Mouse (Mus musculus) spleen, adult 2 months (tissue): ENCODE measurements around the gene Hecw2. TPM values are rescaled to one million over a fixed set of nuclear protein-coding genes. Genes with fewer than 3 reads are reported as not detected.
A peak's percentile ranks its signal among the peaks of the same experiment; 100 is the strongest.

ENCODE experiments used
- DNase-seq, 2 experiments: peaks; one replicate each; pipeline versions ENCODE4 v3.0.0 to v3.0.0-alpha.2; 2012 to 2021; ENCODE audit warnings: low spot score in 2 of 2, low read depth in 1 of 2
- H3K27ac ChIP-seq: fragments of 200-500 bp; 2 replicates; pipeline ENCODE4 v1.5.1; 2012; ENCODE audit warnings: low read length, inconsistent platforms; ENCODE audit not compliant: insufficient read depth
- H3K27me3 ChIP-seq: fragments of 200-500 bp; 2 replicates; pipeline ENCODE4 v1.6.1; 2012; ENCODE audit warnings: mild to moderate bottlenecking, moderate library complexity, low read length, inconsistent platforms; ENCODE audit not compliant: control insufficient read depth, insufficient read depth
- H3K36me3 ChIP-seq: fragments of 200-500 bp; 2 replicates; pipeline ENCODE4 v1.6.1; 2012; ENCODE audit warnings: mild to moderate bottlenecking, low read length, inconsistent platforms; ENCODE audit not compliant: control insufficient read depth, insufficient read depth
- H3K4me1 ChIP-seq: fragments of 200-500 bp; 2 replicates; pipeline ENCODE4 v1.6.1; 2011; ENCODE audit warnings: inconsistent platforms; ENCODE audit not compliant: control insufficient read depth, insufficient read depth, insufficient read length
- H3K4me3 ChIP-seq: fragments of 200-500 bp; 2 replicates; pipeline ENCODE4 v1.5.1; 2011; ENCODE audit warnings: mild to moderate bottlenecking, inconsistent platforms; ENCODE audit not compliant: insufficient read depth, insufficient read length; ENCODE audit errors: extremely low read depth
- CTCF ChIP-seq: fragments of 200-500 bp; IDR thresholded peaks from 2 replicates; pipeline ENCODE4 v1.5.1; 2011; ENCODE audit warnings: mild to moderate bottlenecking, inconsistent platforms; ENCODE audit not compliant: insufficient read depth, insufficient read length, insufficient replicate concordance; ENCODE audit errors: extremely low read depth
- POLR2A ChIP-seq: fragments of 200-500 bp; IDR thresholded peaks from 2 replicates; pipeline ENCODE4 v1.6.1; 2011; ENCODE audit warnings: low read depth, low read length, inconsistent platforms
- WGBS: fragments of 180-500 bp; shearing (Covaris S2); methylation state at CpG from one replicate; pipeline ENCODE4 v1.1.7; 2018; 5-methylcytosine and 5-hydroxymethylcytosine counted together
- polyA plus RNA-seq: library from polyadenylated mRNA; depleted of rRNA; stranded (reverse); fragments of >200 nt; gene quantifications from 2 replicates; pipeline ENCODE4 v1.2.3, GENCODE M21; 2012

The Hecw2 gene
- polyA plus RNA-seq, 1 experiment: 0.19 TPM

DNA sequence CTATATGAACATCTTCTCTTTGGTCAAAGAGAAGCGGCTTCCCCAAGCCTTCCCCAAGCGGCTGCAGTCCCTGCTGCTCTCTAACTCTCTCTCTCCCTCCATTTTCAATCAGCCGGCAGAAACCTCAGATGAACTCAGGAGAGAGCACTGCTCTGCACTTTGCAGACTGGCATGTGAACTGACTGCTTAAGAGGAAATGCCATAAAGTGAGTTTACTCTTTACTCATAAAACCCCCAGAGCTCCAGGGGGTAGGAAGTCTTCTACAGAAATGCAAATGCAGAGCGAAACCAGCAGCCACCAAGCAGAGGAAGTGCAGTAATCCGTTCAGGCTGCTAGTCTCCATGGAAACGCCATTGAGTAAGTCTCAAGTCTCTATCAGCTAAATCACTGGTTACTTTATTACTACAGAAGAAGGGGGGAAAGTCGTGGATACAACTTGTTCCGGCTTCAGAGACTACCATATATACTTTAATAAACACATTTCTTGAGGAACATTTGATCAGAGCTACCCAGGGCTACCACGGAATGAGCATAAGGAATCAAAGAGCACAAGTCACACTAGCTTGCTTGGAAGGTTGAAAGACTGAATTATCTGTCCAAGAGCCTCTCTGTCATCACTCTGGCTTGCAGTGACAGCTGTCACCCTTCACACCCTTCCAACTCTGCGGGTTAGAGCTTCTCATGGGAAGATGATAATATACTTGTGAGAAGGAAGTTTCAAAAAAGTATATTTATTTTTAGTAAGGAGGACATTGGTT is 371.1 kb downstream of the Hecw2 start:
- Histone ChIP-seq H3K36me3 (no peaks in the 10 kb centered on the region), H3K27me3 (no peaks in the 10 kb centered on the region), H3K4me3 (peak overlapping the region; percentile 51), H3K4me1 (peaks cover 23% of the 10 kb centered on the region), H3K27ac (peak overlapping the region; percentile 99)
- DNase-seq: peak; percentile 73 to 86
- TF ChIP-seq CTCF (no peak), POLR2A (peak; percentile 85)
- WGBS: 5% methylated on average over 10 of the region's 10 CpGs

DNA sequence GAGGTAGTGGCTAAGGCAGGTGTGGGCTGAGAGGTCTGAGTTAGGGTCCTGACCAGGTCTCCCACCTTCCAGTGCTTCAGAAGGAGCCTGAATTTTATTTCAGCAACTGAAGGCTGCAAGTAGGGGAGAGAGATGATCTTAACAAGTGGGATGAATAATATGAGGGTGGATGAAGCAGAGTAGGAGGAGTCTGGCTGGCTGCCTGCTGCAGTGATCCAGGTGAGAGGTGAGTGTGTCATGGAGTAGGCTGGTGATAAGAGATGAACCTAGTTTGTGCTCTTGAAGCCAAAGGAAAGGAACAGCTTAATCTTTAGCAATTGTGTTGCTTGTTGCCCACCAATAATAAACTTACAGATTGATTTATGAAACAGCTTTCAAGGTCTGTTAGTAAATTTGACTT is 373.0 kb downstream of the Hecw2 start:
- Histone ChIP-seq H3K4me3 (no peak overlapping the region), H3K4me1 (peaks cover 28% of the 10 kb centered on the region), H3K27me3 (no peaks in the 10 kb centered on the region), H3K36me3 (no peaks in the 10 kb centered on the region), H3K27ac (peak overlapping the region; percentile 12; the same call in 1 of the 2 replicates)
- TF ChIP-seq CTCF (no peak), POLR2A (no peak)
- no peak for DNase-seq

DNA sequence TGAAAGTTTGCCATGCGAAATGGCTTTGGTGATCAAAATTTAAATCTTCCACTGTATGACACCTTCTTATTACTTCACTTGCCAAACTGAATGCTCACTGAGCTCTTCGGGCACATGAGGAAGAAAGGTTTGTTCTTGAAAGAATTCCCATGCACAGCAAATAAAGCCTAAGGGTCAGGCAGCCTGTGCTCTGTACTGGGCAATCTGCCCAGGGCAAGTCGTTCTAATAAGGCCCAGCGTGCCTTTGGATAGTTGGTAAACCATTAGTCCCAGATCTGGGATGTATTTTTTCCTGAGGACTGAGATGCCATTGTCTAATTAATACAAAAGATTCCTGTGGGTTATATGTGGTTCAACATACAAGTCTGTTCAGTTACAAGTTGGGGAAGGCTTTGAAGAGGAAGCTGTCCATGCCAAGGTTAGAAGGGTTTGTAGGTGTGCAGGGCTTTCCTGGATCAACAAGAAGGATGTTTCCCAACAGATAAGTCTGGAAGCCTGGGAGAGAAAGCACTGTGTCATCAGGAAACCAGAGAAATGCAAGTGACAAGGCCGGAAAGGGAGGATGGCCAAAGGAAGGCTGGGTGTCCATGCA is 374.8 kb downstream of the Hecw2 start:
- no peaks in the 10 kb centered on the region for H3K36me3 ChIP-seq
- H3K4me3 ChIP-seq: no peak overlapping the region
- no peaks in the 10 kb centered on the region for H3K27me3 ChIP-seq
- 81% methylated on average over 5 of the region's 5 CpGs for WGBS
- TF ChIP-seq CTCF: no peak
- TF ChIP-seq POLR2A: no peak
- peak overlapping the region; percentile 38; the same call in 1 of the 2 replicates for H3K27ac ChIP-seq
- DNase-seq: no peak
- peaks cover 24% of the 10 kb centered on the region for H3K4me1 ChIP-seq

DNA sequence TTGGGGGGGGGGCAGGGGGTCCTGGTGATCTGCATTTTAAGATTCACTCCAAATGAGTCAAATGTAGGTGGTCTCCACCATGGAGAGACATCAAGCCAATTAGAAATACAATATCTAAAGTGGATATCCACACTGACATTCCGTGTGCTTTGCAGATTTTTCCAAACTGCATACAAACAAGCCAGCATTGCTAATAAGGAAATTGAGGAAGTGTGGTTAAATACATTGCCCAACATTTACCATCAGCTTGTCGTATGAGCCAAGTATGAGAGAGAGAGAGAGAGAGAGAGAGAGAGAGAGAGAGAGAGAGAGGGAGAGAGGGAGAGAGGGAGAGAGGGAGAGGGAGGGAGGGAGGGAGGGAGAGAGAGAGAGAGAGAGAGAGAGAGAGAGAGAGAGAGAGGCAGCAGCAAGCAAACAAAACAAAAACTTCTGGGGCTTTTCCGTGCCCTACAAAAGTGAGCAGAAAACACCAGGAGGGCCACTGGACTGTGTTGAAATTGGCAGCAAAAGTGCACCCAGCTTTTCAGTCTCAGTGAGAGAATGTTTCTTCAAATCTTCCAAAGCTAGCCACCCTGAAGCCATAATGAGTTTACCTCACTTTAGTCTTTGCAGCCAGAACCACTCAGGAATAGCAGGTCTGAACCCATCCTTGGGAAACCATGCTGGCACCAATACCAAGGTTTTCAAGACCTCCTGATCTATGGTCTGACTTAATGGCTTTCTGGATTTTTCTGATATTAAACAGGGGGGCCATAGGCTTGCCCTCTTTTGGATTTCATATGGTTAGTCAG is 376.7 kb downstream of the Hecw2 start:
- no peak overlapping the region for H3K4me3 ChIP-seq
- TF ChIP-seq POLR2A (no peak), CTCF (no peak)
- no peak overlapping the region for H3K27ac ChIP-seq
- H3K4me1 ChIP-seq: peaks cover 18% of the 10 kb centered on the region
- WGBS: 25% methylated on average over 3 of the region's 3 CpGs
- H3K27me3 ChIP-seq: no peaks in the 10 kb centered on the region
- no peak for DNase-seq
- no peaks in the 10 kb centered on the region for H3K36me3 ChIP-seq

DNA sequence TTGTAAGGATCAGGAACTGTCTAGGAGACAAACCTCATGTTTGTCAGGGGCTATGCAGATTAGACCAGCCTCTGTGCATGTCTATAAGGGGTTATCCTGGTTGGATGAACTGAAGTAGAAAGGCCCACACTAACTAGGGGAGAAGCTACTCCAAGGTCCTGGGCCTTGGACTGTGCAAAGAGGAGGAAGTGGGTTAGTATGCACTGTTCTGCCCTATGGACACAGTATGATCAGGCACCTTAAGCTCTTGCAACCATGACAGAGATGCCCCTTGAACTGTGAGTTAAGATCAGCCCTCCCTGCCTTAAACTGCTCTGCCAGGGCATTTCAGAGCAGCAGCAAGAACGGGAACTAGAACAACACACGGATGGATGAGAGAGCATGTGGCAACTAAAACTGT is 378.6 kb downstream of the Hecw2 start:
- no peak for DNase-seq
- TF ChIP-seq POLR2A (no peak), CTCF (no peak)
- H3K4me1 ChIP-seq: peaks cover 16% of the 10 kb centered on the region
- H3K36me3 ChIP-seq: no peaks in the 10 kb centered on the region
- no peaks in the 10 kb centered on the region for H3K27me3 ChIP-seq
- H3K4me3 ChIP-seq: no peak overlapping the region
- WGBS: 60% methylated on average over 2 of the region's 2 CpGs
- H3K27ac ChIP-seq: peak overlapping the region; percentile 47

DNA sequence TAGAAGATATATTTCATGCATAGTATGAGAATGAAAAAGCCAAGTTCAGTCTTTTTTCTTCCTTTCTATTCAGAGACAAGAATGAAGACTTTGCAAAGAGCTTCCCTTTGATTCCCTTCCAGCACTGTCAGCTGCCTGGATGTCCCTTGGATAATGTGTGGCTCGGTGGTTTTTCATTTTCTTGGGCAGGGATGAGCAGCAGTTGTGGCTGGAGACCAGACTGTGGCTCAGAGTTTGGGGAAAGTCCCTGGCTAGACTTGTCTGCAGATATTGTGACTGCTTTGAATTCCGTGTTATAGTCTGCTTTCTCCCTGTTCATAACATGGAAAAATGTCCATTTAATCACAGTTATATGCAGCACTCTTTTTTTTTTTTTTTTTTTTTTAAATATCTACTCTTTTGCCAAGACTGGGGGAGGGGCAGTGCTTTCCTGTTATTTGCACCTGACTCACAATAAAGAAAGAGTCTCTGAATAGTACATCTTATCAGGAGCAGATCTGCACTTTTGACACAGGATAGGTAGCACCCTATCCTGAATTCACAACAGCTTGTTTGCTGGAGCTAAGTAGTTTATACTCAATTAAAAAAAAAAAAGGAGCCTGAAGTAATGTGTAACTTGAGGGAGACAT is 380.8 kb downstream of the Hecw2 start:
- DNase-seq: no peak
- H3K27me3 ChIP-seq: no peaks in the 10 kb centered on the region
- H3K4me3 ChIP-seq: no peak overlapping the region
- TF ChIP-seq POLR2A: no peak
- TF ChIP-seq CTCF: no peak
- 40% methylated on average over 2 of the region's 2 CpGs for WGBS
- H3K4me1 ChIP-seq: peaks cover 9% of the 10 kb centered on the region
- H3K27ac ChIP-seq: no peak overlapping the region; the same call in 1 of the 2 replicates
- H3K36me3 ChIP-seq: no peaks in the 10 kb centered on the region
